Mouse (Mus musculus) forebrain, embryonic 16.5 days (tissue): Measurements from ENCODE around the gene Pim3. TPM values are rescaled to one million over a fixed set of nuclear protein-coding genes. Genes with fewer than 3 reads are reported as not detected.

ENCODE experiments used
- ATAC-seq: fragments of 200-750 bp; cut with Nextera tagmentation; 2 replicates; pipeline ENCODE4 v1.8.0; 2017; ENCODE audit warnings: mild to moderate bottlenecking, moderate library complexity
- H3K27ac ChIP-seq: fragments of 300-500 bp; sonication (generic); 2 replicates; pipeline ENCODE4 v1.5.1; 2014; ENCODE audit warnings: low read length, control low read depth
- H3K27me3 ChIP-seq: fragments of 300-500 bp; sonication (generic); replicated peaks from 2 replicates; pipeline ENCODE4 v1.6.1; 2014; ENCODE audit warnings: low read length; ENCODE audit not compliant: control insufficient read depth, insufficient read depth
- H3K36me3 ChIP-seq: fragments of 300-500 bp; sonication (generic); 2 replicates; pipeline ENCODE4 v1.6.1; 2014; ENCODE audit not compliant: control insufficient read depth, insufficient read depth
- H3K4me1 ChIP-seq: fragments of 300-500 bp; sonication (generic); replicated peaks from 2 replicates; pipeline ENCODE4 v1.6.1; 2014; ENCODE audit warnings: low read length; ENCODE audit not compliant: control insufficient read depth, insufficient read depth
- H3K4me2 ChIP-seq: fragments of 300-500 bp; sonication (generic); 2 replicates; pipeline ENCODE4 v1.6.1; 2014; ENCODE audit warnings: mild to moderate bottlenecking, low read length, control low read depth
- H3K4me3 ChIP-seq: fragments of 300-500 bp; sonication (generic); replicated peaks from 2 replicates; pipeline ENCODE4 v1.5.1; 2014; ENCODE audit warnings: mild to moderate bottlenecking, low read length, control low read depth
- H3K9ac ChIP-seq: fragments of 300-500 bp; sonication (generic); replicated peaks from 2 replicates; pipeline ENCODE4 v1.6.1; 2014; ENCODE audit warnings: low read depth, low read length, control low read depth
- H3K9me3 ChIP-seq: fragments of 300-500 bp; sonication (generic); 2 replicates; pipeline ENCODE4 v1.6.1; 2016; ENCODE audit warnings: low read length; ENCODE audit not compliant: control insufficient read depth
- WGBS: fragments of 180-500 bp; shearing (Covaris S2); extraction: QIAGEN DNeasy Blood & Tissue Kit; methylation state at CpG from one replicate; pipeline ENCODE4 v1.1.7; 2014; 5-methylcytosine and 5-hydroxymethylcytosine counted together
- polyA plus RNA-seq: library from polyadenylated mRNA; unstranded; fragments of >200 nt; fragmentation: Nextera tagmentation; extraction: Ambion mirVana; gene quantifications from 2 replicates; pipeline ENCODE4 v1.2.1, GENCODE M21; 2015

Gene Pim3
- polyA plus RNA-seq, 1 experiment from 2014 or later = 70.7 TPM

DNA sequence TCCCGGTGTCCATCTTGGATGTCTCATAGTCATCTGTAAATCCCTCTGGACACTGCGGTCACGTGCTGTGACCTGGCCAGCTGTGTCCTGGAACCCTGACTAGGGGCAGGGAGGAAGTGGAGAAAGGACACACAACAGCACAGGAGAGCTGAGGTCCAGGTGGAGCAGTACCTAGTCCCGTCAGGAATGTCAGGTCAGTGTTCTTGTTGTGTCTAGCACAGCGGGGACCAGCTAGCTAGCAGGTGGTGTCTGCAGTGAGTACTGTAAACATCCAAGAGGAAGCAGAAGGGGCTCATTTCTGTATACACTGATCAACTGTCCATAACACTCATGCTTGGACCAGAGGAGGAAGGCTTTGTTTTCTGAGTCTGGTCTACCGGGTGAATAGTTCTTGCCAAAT is 23.4 kb downstream of the Pim3 start:
- H3K27me3 ChIP-seq = no peaks in the 10 kb centered on the region
- no peak overlapping the region for H3K4me3 ChIP-seq
- H3K36me3 ChIP-seq = no peaks in the 10 kb centered on the region
- H3K4me1 ChIP-seq = no peaks in the 10 kb centered on the region
- ATAC-seq = no peak
- no peak overlapping the region for H3K9ac ChIP-seq
- H3K4me2 ChIP-seq = no peak overlapping the region
- WGBS = 82% methylated on average over 6 of the region's 6 CpGs
- H3K27ac ChIP-seq = no peak overlapping the region
- H3K9me3 ChIP-seq = no peaks in the 10 kb centered on the region

GRCm38 (mm10) chr15:88889032-88889431 is 27.0 kb downstream of the Pim3 start:
- Histone ChIP-seq H3K4me2 (no peak overlapping the region), H3K9ac (no peak overlapping the region), H3K27me3 (no peaks in the 10 kb centered on the region), H3K36me3 (no peaks in the 10 kb centered on the region), H3K4me3 (no peak overlapping the region), H3K4me1 (0 out of 2 replicates have a peak, but pooled peaks cover 3% of the 10 kb centered on the region), H3K9me3 (no peaks in the 10 kb centered on the region), H3K27ac (no peak overlapping the region)
- ATAC-seq = no peak
- WGBS = 68% methylated on average over 3 of the region's 3 CpGs

DNA sequence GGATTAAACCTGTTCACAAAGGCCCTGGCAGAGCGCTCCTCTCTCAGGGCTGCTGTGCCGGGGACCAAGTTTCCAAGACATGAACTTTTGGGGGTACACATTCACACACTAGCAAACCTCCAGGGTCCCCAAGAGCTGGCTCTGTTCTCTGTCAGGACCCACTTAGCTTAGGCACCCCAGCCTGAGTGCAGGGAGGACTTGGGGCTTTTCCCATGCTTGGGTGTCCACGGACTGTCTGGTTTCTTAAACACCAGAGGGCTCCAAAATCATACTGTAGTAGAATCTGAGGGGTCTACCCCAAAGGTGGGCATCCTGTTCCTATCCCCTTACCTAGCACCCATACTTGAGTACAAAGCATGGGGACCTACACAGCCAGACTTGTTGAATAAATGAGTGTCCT is 28.0 kb downstream of the Pim3 start:
- 81% methylated on average over 3 of the region's 3 CpGs for WGBS
- Histone ChIP-seq H3K9me3 (no peaks in the 10 kb centered on the region), H3K9ac (no peak overlapping the region), H3K27me3 (no peaks in the 10 kb centered on the region), H3K4me2 (peak overlapping the region; percentile 79), H3K4me3 (no peak overlapping the region), H3K36me3 (no peaks in the 10 kb centered on the region), H3K27ac (no peak overlapping the region), H3K4me1 (0 out of 2 replicates have a peak, but pooled peaks cover 3% of the 10 kb centered on the region)
- no peak for ATAC-seq

DNA sequence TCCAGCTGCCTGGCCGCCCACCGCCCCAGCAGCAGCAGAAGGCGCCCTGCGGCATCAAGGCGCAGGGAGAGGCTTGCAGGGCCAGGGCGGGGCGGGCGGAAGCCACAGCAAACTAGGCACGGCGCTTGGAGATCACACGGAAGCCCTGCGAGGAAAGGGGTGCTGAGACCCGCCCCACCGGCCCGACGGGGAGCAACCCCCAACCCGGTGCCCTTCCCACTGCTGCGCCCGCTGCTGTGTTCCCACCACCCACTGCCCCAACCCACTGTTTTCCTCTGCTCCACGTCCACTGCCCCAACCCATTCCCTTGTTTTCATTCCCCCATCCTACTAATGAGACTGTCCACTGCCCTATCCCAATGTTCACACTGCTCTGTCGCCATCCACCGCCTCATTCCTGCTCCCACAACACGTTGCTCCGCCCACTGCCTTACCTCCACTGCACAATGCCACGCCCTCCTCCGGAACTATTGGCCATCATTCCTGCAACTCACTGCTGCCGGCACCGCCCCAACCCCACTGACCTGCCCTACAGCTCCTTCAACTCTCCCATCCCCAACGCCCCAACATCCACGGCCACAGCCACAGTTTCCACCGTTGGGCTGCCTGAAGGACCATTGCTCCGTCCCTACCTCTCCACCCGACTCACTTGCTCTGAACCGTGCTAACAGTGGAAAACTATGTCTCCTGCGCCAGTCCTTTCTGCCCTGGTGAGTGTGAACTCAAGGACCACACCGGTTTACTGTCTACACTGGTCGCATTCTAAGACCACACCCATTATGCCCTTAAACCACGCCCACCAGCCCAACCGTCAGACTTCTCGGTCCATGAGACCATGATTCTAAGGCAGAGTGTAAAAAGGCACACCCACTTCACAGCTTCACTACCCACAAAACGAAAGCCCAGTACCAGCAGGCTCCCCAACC is 29.0 kb downstream of the Pim3 start:
- H3K36me3 ChIP-seq = no peaks in the 10 kb centered on the region
- 0 out of 2 replicates have a peak, but pooled peaks cover 3% of the 10 kb centered on the region for H3K4me1 ChIP-seq
- H3K4me2 ChIP-seq = peak overlapping the region; percentile 79
- no peaks in the 10 kb centered on the region for H3K9me3 ChIP-seq
- peak; percentile 93 for ATAC-seq
- H3K27ac ChIP-seq = no peak overlapping the region
- H3K4me3 ChIP-seq = peak overlapping the region; percentile 48
- H3K27me3 ChIP-seq = no peaks in the 10 kb centered on the region
- 2% methylated on average over 40 of the region's 41 CpGs for WGBS
- H3K9ac ChIP-seq = peak overlapping the region; percentile 65

DNA sequence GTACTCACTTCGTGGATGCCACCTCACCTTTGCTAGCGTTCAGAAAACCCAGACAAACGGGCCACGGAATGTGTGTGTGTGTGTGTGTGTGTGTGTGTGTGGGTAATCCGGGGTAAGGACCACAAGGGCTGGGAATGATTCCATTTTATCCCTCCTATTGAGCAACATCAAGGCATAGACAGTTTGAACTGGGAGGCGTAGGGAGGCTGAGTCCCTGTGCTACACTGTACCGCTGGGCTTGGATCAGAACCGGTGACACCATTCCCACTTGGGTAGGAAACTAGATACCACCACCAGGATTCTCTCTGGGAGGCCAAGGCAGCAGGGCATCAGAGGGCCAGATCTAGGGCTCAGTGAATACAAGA is 29.7 kb downstream of the Pim3 start:
- no peak overlapping the region for H3K4me3 ChIP-seq
- H3K4me1 ChIP-seq = 0 out of 2 replicates have a peak, but pooled peaks cover 3% of the 10 kb centered on the region
- WGBS = 71% methylated on average over 8 of the region's 8 CpGs
- H3K4me2 ChIP-seq = no peak overlapping the region; the same call in 1 of the 2 replicates
- H3K9me3 ChIP-seq = no peaks in the 10 kb centered on the region
- ATAC-seq = no peak
- no peaks in the 10 kb centered on the region for H3K27me3 ChIP-seq
- no peak overlapping the region for H3K9ac ChIP-seq
- no peak overlapping the region for H3K27ac ChIP-seq
- no peaks in the 10 kb centered on the region for H3K36me3 ChIP-seq

DNA sequence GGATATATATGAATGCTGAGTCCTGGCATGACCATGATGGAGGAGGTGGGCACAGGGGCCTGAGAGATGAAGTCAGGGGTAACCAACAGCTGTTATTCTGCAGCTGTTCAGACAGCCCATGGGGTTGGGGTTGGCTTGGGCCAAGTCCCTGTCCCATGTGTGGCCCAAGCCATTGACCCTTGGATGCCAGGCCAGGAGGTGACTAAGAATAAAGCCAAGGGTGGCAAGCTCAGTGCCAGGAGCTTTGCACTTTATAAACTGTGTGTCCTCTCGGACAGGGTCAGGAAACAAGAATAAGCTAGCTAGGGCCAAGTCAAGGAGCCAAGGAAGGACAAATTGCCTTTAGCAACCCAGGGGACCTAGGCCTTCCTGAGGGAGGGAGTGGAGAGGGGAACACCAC is 30.3 kb downstream of the Pim3 start:
- no peak overlapping the region for H3K9ac ChIP-seq
- H3K27me3 ChIP-seq = no peaks in the 10 kb centered on the region
- no peak overlapping the region for H3K27ac ChIP-seq
- H3K4me1 ChIP-seq = 0 out of 2 replicates have a peak, but pooled peaks cover 3% of the 10 kb centered on the region
- ATAC-seq = no peak
- WGBS = 100% methylated on average over 1 of the region's 1 CpGs
- H3K4me3 ChIP-seq = no peak overlapping the region
- no peaks in the 10 kb centered on the region for H3K9me3 ChIP-seq
- H3K36me3 ChIP-seq = no peaks in the 10 kb centered on the region
- no peak overlapping the region for H3K4me2 ChIP-seq

- no peak for ATAC-seq
- 0 out of 2 replicates have a peak, but pooled peaks cover 3% of the 10 kb centered on the region for H3K4me1 ChIP-seq
- H3K36me3 ChIP-seq = no peaks in the 10 kb centered on the region
- no peak overlapping the region for H3K4me2 ChIP-seq
- no peaks in the 10 kb centered on the region for H3K27me3 ChIP-seq
- no peak overlapping the region for H3K9ac ChIP-seq
- H3K9me3 ChIP-seq = no peaks in the 10 kb centered on the region
- 72% methylated on average over 5 of the region's 5 CpGs for WGBS
- no peak overlapping the region for H3K4me3 ChIP-seq
- H3K27ac ChIP-seq = no peak overlapping the region
Measured at GRCm38 (mm10) chr15:88892876-88893275, 30.9 kb downstream of the Pim3 start.

- H3K27ac ChIP-seq = no peak overlapping the region
- no peak overlapping the region for H3K4me3 ChIP-seq
- H3K9me3 ChIP-seq = no peaks in the 10 kb centered on the region
- no peaks in the 10 kb centered on the region for H3K27me3 ChIP-seq
- no peak for ATAC-seq
- no peak overlapping the region for H3K9ac ChIP-seq
- no peaks in the 10 kb centered on the region for H3K36me3 ChIP-seq
- H3K4me1 ChIP-seq = 0 out of 2 replicates have a peak, but pooled peaks cover 3% of the 10 kb centered on the region
- H3K4me2 ChIP-seq = no peak overlapping the region
- 70% methylated on average over 7 of the region's 7 CpGs for whole genome bisulfite sequencing
Measured at GRCm38 (mm10) chr15:88895119-88895518, 33.1 kb downstream of the Pim3 start.

GRCm38 (mm10) chr15:88895891-88896290 is 33.9 kb downstream of the Pim3 start:
- ATAC-seq = no peak

More at GRCm38 (mm10) chr15:88895891-88896290, 33.9 kb downstream of the Pim3 start:
- 89% methylated on average over 6 of the region's 6 CpGs for WGBS
- no peaks in the 10 kb centered on the region for H3K27me3 ChIP-seq
- H3K4me3 ChIP-seq = no peak overlapping the region
- no peak overlapping the region for H3K4me2 ChIP-seq
- H3K36me3 ChIP-seq = no peaks in the 10 kb centered on the region
- no peaks in the 10 kb centered on the region for H3K9me3 ChIP-seq
- H3K4me1 ChIP-seq = 0 out of 2 replicates have a peak, but pooled peaks cover under 1% of the 10 kb centered on the region
- H3K27ac ChIP-seq = no peak overlapping the region
- H3K9ac ChIP-seq = no peak overlapping the region
